Mouse (Mus musculus): ENCODE data around the gene Ptprn2.

Gene Ptprn2

DNA sequence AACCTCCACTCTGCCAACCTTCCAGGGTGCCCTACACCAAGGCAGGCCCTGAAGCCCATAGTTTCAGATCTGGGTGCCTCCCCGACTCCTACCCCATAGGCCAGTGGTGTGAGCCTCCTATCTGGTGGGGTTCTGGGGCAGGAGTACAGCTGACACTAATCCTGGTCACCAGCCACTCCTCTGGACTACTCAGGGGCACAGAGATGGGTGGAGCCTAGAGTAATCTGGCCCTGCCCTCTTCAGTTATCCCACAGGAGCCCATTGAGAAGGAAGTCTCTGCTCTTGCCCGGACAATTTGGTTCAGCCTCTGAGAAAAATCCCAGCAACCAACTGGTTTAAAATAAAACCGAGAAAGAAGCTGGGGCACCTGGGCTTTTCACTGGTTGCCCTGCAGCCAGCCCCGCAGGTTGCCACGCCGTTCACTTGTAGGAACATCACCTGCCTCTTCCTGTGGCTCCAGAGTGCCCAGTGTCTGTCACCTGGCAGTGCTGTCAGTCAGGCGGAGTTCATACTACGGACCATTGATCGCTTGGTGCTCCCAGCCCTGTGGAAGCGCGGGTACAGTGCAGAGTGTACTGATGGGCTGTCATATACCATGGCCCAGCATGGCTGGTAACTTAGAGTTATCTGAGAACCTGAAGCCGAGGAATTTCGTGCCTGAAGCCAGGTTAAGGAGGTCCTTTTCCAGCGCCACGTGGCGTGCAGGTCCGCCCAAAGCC, 673.6 kb downstream of the Ptprn2 start:
- no peak for DNase-seq (ENCODE audit: low read depth, low spot score)

DNA sequence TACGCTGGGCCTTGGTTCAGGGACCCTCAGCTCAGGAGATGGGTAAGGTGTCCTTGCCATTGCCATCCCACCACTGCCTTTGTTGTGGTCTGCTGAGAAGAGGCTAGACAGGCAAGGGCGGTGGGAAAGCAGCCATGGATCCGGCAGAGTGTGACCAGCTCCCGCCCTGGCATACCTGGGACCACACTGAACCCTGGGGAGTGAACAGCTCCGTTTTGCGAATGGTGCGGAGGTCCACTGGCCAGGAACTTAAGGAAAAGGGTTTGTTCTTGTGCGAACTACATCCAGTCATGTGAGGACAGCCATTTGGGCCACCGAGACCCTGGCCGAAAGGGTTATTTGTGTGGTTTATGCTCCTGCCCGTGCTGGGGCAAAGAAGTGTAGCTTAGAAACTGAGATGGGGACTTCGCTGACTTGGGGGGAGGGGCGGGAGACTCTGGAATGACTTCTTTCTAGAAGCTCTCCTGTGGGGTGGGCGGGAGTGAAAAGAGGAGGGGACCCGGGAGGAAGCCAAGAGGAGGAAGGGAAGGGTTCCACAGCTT, 674.2 kb downstream of the Ptprn2 start:
- no peak for DNase-seq (ENCODE audit: low read depth, low spot score)

DNA sequence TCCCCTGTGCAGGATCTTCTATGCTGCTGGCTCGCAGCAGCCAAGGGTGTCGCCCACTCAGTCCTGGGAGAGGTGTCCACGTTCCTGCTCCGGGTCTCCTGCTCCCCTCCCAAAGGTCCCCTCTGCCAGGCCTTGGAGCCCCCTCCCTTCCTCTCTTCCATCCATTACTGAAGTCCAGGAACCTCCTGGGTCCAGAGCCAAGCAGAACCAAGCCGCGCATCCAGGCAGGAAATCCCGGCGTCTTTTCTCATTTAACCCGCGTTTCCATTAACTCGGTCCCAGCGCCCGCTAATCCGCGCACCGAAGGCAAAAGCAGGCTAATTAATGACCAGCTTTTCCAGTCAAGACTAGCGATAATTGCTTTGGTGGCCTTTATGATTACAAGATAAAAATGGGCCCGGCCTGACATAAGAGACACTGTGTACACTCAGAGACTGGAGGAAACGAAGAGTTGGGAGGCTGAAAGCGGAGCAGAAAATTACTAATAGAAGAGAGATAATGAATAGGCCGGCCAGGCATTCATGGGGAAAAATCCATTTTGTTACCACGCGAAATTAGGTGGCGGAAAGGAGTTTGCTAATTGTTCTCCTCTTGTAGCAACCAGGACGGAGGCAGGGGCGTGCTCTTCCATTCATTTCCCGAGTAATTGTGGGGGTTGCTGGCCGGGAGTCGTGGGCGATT, 674.8 kb downstream of the Ptprn2 start:
- no peak for DNase-seq (ENCODE audit: low read depth, low spot score)

DNA sequence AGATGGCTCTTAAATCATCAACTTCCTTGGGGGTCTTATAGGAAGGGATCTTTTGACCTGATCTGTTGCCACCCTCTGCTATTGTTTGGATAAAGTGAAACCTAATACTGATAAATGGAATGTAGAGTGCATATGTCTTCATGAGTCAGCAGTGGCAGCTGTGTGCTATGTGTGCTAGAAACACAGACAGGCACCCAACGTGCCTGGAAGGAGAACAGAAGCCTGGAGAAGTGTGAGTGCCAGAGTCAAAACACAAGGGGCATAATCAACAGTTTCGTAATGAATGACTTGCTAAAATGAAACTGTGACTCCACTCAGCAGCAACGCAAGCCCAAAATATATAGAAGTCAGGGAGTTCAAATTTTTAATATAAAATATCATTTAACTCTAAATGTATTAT, 676.7 kb downstream of the Ptprn2 start:
- DNase-seq (ENCODE audit: low read depth, low spot score) = no peak

DNA sequence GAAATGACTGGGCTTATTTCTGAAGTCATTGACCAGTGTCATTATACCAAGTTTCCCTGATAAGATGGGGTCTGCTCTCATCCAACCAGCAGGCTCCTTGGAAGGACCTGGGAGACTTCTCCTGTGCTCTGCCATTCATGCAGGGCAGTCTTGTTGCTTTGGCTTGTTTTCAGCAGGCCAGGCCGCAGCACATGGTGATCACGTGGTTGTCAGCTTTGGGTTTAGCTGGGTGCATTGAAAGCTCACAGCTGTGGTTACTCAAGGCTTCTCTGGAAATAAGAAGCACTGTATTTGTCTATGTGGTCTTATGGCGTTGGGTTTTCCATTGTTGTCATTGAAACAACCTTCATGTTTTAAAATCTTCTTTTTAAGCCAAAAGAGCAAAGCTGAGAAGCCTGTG, 678.3 kb downstream of the Ptprn2 start:
- no peak for DNase-seq (ENCODE audit: low read depth, low spot score)

DNA sequence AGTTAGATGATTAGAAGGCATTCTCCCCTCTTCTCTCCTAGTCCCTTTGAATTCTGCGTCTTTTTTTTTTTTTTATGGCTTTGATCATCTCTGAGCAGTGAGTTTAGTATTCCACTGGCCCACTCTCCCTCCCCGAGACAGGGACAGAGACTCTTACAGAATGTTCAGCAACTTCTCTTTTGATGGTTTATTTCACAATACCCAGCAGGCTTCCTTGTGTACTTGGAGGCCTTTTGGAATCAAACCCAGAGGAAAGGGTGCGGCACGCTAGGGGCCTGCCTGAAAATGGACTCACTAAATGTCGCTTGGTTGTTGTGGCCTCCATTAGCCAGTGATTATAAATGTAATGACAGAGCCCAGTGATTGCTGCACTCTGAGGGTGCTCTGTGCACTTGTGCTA, 680.7 kb downstream of the Ptprn2 start:
- DNase-seq (ENCODE audit: low read depth, low spot score) = no peak

DNA sequence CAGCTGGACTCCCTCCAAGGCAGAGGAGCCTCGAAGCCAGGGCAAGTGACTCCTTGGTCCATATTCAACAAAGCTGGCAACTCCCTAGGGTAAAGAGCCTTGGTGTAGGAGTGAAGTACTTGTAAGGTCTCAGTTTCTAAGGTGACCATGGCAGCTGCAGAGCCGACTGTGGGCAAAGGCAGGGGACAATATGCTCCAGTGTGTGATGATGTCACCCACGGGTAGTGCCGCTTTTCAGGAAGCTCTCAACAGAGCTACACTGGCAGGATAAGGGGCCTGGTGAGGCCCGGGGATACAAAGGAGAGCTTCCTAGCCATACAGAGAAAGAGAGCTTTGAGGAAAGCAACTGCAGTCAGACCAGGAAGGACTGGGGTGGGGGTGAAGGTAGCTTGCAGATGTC, 684.1 kb downstream of the Ptprn2 start:
- no peak for DNase-seq (ENCODE audit: low read depth, low spot score)

DNA sequence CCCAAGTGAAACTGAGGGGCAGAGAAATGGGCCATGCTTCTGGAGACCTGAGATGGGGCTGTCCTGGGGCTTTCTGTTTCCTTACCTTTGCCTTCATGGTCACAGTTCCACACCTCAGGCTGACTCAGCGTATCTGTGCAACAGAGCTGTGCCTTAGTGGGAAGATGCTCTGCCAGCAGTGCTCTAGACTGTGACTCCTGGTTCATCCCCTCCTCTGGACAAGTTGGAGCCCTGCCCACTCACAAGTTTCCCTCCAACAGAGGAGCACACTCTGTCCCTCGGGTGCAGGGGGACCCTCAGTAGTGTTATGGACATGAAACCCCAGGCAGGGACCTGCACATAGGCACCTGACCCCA, 687.0 kb downstream of the Ptprn2 start:
- no peak for DNase-seq (ENCODE audit: low read depth, low spot score)

DNA sequence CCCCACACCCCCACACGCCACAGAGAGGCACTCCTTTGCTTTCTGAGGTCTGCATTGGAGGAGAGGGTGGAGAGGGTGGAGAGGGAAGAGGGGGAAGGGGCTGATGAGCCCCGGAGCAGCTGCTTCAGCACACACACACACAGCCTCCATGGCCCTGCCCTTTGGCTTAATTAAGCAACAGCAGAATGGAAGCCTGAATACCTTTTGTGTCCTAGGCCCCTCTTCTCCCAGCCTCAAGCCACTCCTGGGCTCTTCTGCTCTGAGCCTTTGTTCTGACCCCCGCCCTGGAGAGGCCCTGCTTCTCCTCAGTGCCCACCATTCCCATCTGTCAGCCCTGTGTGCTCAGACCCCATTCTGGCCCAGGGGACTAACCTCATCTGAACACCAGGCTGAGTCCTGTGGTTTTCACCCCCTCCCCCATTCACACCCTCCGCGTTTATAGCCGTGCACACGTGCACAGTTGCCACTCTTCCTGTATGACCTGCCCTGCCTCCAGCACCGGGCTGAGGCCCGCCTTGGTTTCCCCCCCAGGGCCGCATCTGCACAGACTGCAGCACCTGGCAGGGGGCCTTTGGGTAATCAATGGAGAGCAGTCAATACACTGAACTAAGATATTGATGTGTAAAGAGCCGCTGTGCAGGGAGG, 687.5 kb downstream of the Ptprn2 start:
- no peak for DNase-seq (ENCODE audit: low read depth, low spot score)

DNA sequence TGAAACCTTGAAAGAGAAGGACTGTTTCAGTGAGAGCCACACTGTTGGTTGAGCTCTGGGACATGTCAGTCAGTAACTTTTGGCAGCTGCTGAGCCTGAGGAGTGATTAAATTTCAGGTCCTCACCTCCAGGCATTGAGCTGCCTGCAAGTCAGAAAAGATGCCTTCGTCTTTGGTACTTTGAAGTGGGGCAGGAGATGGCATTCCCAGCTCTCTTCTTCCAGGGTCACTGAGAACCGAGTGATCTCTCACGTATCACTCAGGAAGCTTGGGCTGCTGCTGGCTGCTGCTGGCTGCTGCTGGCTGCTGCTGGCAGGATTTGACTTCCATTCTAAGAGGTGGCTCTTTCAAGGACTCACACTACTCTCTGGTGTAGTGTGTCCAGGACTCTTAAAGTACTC, 688.7 kb downstream of the Ptprn2 start:
- no peak for DNase-seq (ENCODE audit: low read depth, low spot score)

DNA sequence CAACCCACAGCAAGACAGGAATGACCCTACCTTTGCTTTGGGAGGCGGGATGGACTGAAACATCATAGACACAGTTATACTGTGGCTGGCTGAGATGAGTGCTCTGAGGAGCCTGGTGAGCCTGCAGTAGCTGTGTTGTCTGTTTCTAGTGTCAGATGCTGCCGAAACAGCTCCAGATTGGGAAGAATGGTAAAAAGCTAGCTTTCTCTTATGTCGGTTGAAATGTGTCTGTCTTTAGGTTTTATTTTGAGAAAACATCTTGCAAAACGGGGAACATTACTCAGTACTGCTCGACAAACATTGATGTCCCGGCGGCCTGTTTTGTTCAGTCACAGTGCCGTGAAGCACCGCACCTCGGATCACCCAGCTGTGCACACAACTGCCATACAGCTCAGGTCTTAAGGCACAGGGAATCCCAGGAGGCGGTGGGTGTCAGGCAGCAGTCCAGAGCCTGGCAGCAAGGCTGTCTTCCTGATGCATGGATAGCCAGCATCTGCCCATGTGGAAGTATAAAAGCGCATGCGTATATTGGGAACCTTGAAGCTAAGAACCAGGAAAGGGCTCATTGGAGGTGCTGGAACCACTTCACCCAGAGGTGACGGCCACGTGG, 689.7 kb downstream of the Ptprn2 start:
- DNase-seq (ENCODE audit: low read depth, low spot score) = no peak

DNA sequence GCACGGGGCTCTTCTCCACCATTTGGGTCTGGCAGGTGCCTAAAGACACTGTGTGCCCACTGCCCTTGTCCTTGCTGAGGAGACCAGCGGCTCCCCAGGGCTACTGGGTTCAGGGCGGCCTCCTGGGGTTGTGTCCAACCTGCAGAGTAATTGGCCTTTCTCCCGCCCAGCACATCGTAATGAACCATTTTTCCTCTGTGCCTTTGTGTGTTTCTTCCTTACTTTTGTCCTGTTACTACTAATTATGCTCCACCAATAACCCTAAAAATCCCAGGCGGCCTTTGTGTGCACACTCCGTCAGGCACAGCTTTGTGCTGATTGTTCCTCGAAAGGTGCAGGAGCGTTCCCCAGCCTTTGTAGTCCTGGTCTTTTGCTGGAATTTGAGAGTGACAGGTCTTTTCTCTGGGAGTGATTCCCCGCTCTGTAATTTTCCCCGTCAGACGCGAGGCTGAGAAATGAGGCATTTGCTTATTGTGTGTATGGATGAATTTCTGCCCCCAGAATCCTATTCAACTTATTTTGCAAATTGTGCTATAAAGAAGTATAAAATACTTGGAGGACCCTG, 690.8 kb downstream of the Ptprn2 start:
- no peak for DNase-seq (ENCODE audit: low read depth, low spot score)

DNA sequence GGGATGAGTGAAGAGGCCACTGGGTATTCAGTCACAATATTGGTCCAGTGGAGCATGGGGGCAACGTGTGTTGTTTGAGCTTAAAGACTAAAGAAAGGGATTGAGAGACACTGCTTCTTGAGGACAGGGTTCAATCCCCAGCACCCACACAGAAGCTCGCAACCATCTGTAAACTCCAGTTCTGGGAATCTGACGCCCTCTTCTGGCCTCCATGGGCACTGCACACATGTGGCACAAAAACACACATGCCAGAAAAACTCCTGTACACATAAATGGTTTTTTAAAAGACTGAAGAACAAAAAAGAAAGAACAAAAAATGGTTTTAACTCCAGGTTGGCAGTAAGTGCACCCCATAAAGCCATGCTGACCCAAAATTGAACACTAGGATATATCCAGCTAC, 701.6 kb downstream of the Ptprn2 start:
- no peak for DNase-seq (ENCODE audit: low read depth, low spot score)

DNA sequence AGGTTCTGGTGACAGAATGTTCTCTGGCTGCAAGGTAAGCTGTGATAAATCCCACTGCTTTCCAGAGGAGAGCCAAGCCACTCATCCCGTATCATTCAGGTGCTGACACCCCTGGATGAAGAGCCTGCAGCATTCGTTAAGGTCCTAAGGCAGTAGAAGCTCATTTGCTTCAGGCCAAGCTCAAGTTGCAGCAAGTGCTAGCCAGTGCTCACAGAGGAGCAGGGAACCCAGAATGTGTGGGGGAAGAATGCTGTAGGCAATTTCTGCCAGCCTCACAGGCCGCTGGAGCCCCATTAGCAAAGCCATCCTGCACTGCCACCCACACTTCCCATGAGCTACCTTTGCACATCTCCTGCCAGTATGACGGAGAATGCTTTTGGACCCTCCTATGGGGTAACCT, 706.5 kb downstream of the Ptprn2 start:
- no peak for DNase-seq (ENCODE audit: low read depth, low spot score)

DNA sequence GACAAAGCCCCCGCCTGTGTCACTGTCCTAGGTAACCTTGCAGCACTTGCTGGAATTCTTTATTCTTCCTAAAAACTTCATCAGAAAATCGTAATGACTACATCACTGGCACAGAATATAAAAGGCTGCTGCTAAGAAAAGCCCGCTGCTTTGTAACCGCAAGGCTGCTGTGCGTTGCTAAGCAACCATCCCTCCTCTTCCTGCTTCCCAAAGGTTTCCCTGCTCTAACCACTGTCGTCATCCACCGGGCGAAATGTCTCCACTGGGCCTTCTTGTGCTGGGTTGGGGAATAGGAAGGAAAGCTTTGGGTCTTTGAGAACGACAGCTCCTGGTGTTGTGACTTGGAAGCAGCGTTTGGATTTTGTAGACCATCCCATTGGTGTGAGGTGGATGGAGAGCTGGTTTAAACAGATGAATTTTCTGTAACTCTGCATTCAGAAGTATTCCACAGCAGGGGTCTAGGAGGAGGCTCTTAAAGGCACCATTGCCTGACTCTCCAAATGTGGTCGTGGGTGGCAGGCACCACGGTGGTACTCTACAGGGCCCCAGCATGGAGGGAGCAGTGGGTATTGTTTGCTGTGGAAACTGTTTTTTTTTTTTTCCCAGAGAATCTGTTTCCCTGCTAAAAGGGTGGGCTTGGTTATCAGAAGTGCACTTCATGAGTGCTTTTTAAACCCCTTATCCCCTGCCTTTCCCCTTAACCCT, 711.4 kb downstream of the Ptprn2 start:
- peak; percentile 75 for DNase-seq (ENCODE audit: low read depth, low spot score)

DNA sequence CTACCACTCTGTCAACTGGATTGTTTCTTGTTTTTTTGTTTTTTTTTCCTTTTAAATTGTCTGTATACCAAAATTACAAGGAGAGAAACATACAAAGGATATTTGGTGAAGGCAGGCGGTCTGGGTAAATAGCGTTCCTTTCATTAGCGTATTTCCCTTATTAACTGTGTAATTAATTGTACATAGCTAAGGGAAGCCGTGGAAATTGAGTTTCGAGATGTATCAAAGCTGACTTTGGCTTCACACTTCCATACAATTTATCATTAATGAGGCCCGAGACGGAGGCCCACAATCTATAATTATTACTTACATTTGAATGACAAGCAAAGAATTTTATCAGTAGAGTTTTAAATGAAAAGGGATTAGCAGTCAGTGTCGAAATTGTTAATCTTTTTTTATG, 712.6 kb downstream of the Ptprn2 start:
- DNase-seq (ENCODE audit: low read depth, low spot score) = no peak

DNA sequence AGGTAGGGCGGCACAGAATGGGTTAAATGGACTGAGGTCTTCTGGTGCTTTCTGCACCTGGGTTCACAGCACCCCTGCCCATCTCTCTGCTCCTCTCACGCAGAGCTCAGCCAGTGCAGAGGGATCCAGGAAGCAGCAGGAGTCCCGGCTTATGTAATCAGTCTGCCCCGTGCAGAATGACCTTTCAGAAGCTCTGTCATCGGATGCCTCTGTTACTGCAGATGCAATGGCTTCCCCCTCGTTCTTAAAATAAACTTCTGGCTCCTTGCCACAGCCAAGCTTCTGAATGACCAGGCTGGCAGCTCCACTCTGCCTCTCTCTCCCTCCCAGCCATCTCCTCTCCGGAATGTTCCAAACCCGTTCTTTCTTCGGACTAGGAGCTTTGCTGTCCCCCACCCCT, 714.6 kb downstream of the Ptprn2 start:
- DNase-seq (ENCODE audit: low read depth, low spot score) = no peak

DNA sequence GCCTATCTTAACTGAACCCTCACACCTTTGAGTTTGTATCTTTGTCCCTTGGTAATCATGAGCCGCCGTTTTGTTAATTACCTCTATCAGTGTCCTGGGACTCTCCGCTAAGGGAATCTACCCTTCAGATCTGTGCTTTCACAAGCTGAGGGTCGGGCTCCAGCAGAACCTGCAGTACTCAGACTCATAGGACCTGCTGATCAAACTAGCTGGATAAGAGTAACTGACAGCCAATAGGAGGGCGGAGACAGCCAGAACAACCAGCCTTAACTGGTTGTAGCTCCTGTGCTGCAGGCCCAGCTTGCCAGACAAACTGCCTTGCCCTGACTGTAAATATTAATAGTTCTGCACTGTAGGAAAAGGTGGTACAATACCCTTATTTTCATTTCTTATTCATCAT, 715.1 kb downstream of the Ptprn2 start:
- DNase-seq (ENCODE audit: low read depth, low spot score) = no peak

DNA sequence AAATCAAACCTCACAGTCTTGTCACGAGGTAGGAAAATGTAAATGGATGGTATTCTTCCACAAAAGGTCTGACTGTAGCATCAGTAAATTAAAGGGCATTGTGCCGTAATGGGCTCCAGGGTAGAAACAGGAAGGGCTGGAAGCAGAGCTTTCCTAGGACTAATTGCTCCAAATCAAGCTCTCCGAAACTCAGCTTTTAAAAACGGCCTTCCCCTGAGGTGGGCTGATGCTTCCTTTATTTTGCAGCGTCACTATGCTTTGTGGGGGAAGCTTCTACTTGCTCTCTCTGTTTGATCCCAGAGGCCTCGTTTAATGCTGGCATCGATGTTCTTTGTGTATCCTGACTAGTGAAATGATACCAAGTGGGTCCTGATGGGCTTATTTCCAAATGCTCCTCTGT, 718.0 kb downstream of the Ptprn2 start:
- no peak for DNase-seq (ENCODE audit: low read depth, low spot score)

DNA sequence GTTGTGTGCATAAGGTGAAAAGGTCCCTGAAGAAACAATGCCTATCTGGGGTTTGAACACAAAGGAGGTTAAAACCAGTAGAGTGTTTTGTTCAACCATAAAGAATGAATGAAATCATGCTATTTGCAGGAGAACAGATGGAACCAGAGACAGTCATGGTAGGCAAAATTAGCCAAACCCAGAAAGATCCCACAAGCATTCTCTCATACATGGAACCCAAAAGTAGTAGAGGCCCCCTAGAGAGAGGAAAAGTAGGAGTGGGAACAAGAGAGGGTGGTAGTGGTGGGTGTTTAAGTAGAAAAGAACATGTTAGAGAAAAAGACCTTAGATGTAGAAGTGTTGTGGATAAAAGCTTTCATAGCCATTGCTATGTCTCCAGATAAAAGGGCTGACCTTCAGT, 719.4 kb downstream of the Ptprn2 start:
- DNase-seq (ENCODE audit: low read depth, low spot score) = no peak

DNA sequence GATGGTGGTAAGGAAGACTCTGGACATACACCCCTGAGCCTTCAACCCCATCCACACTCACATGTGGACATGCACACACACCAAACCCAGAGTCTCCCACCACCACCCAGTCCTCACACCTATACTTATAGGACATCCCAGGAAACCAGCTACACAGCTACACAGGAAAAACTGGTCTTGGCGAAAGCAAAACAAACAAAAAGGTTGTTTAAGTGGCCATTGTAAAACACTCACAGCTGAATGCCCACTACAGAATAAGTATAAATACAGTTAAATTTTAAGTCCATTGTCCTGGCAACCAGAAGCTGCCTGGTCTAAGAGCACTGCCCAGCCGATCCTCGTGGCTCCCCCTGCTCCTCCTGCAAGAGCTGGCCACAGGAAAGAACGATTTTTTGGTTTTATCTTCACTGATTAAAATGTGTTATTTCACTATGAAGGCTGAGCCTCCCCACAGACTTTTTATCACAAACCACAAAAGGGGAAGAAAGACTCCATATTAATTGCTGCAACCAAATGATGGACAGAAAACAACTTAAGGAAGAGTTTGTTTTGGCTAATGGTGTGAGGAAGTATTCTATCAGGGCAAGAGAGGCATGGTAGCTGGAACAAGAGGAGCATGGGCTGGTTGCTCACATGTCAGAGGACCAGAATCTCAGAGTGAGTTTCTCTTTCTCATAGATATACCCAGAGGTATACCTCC, 722.1 kb downstream of the Ptprn2 start:
- no peak for DNase-seq (ENCODE audit: low read depth, low spot score)
